Mouse (Mus musculus) left cerebral cortex, adult 11 months (tissue): ENCODE results near the gene Gabbr2.

Experiments
- DNase-seq: peaks from one replicate; pipeline ENCODE4 v3.0.0; 2022; ENCODE audit warnings: low spot score

Gabbr2 gene

GRCm38 (mm10) chr4:46863721-46864120 is 128.0 kb downstream of the Gabbr2 start:
- no peak for DNase-seq

- no peak for DNase-seq
Observed at GRCm38 (mm10) chr4:46862677-46863076, 129.0 kb downstream of the Gabbr2 start.

- no peak for DNase-seq
Observed at GRCm38 (mm10) chr4:46860586-46860985, 131.1 kb downstream of the Gabbr2 start.

GRCm38 (mm10) chr4:46858899-46859298 is 132.8 kb downstream of the Gabbr2 start:
- DNase-seq: no peak

- no peak for DNase-seq
Observed at GRCm38 (mm10) chr4:46856145-46856544, 135.5 kb downstream of the Gabbr2 start.

- DNase-seq: peak; percentile 47
Observed at GRCm38 (mm10) chr4:46854686-46855385, 136.8 kb downstream of the Gabbr2 start.

GRCm38 (mm10) chr4:46853852-46854460 is 137.7 kb downstream of the Gabbr2 start:
- no peak for DNase-seq

- DNase-seq: no peak
Observed at GRCm38 (mm10) chr4:46847745-46848144, 143.9 kb downstream of the Gabbr2 start.

- DNase-seq: no peak
Observed at GRCm38 (mm10) chr4:46846396-46846795, 145.3 kb downstream of the Gabbr2 start.

- DNase-seq: no peak
Observed at GRCm38 (mm10) chr4:46844982-46845643, 146.6 kb downstream of the Gabbr2 start.

- no peak for DNase-seq
Observed at GRCm38 (mm10) chr4:46844567-46844966, 147.1 kb downstream of the Gabbr2 start.

- no peak for DNase-seq
Observed at GRCm38 (mm10) chr4:46842596-46842995, 149.1 kb downstream of the Gabbr2 start.

- DNase-seq: no peak
Observed at GRCm38 (mm10) chr4:46840146-46840545, 151.5 kb downstream of the Gabbr2 start.

GRCm38 (mm10) chr4:46837362-46837761 is 154.3 kb downstream of the Gabbr2 start:
- DNase-seq: no peak

- DNase-seq: no peak
Observed at GRCm38 (mm10) chr4:46836065-46836464, 155.6 kb downstream of the Gabbr2 start.

GRCm38 (mm10) chr4:46835064-46835463 is 156.6 kb downstream of the Gabbr2 start:
- no peak for DNase-seq

- DNase-seq: no peak
Observed at GRCm38 (mm10) chr4:46832834-46833544, 158.7 kb downstream of the Gabbr2 start.

- no peak for DNase-seq
Observed at GRCm38 (mm10) chr4:46829656-46830055, 162.0 kb downstream of the Gabbr2 start.

- DNase-seq: peak; percentile 51
Observed at GRCm38 (mm10) chr4:46828141-46828571, 163.5 kb downstream of the Gabbr2 start.

- DNase-seq: peak; percentile 55
Observed at GRCm38 (mm10) chr4:46827471-46827870, 164.2 kb downstream of the Gabbr2 start.

GRCm38 (mm10) chr4:46825846-46826529 is 165.7 kb downstream of the Gabbr2 start:
- no peak for DNase-seq

- no peak for DNase-seq
Observed at GRCm38 (mm10) chr4:46823738-46824137, 167.9 kb downstream of the Gabbr2 start.
